Mouse (Mus musculus): ENCODE measurements around the gene Cspg5. TPM values are rescaled to one million over a fixed set of nuclear protein-coding genes. Genes with fewer than 3 reads are reported as not detected.

Gene Cspg5
- total RNA-seq (2021) (10 to 100 TPM; 18.0 to 19.6 TPM), polyA plus RNA-seq (2012; rRNA removed) (10.8 and 13.9 TPM in 2 replicates)
- long read RNA-seq, transcript Cspg5-202 (5 exons, 3,790 nt), result major isoform, 22 of 29 reads
- long read RNA-seq, partial matches to known transcripts, result 0 of 29 reads
- long read RNA-seq, other reads (novel, unspliced or antisense), result 1 of 29 reads

DNA sequence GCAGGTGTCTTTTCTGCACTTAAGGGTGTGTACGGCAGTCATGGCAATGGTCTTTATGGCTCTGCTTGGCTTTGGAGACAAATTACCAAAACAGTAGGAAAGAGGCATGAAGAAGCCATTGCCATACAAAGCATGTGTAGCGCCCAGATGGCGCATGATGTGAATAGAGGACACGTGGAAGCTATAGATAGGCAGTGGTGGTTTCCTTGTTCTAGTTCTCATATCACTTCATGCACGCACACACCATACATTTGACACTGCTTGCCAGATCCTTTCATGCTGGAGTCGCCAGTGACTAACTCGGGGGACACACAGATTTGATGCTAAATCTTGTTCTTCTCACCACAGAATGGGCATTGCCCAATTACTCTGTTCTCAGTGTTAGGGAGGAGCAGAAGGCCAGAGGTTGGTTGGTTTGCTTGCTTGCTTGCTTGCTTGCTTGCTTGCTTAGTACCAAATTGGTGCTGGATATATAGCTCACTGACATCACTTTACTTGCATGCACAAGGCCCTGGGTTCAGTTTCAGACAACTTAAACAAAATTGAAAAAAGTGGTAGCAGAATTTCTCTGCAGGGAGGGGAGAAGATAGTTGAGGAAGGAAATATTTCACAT, at the start of gene Cspg5:
TSS of gene Cspg5 (plus strand) at position 563 of the 613 bp plus-strand sequence.
- no peak for DNase-seq

- DNase-seq, result no peak
Observed at GRCm38 (mm10) chr9:110199870-110200269, 43.7 kb upstream of the Cspg5 start.

DNA sequence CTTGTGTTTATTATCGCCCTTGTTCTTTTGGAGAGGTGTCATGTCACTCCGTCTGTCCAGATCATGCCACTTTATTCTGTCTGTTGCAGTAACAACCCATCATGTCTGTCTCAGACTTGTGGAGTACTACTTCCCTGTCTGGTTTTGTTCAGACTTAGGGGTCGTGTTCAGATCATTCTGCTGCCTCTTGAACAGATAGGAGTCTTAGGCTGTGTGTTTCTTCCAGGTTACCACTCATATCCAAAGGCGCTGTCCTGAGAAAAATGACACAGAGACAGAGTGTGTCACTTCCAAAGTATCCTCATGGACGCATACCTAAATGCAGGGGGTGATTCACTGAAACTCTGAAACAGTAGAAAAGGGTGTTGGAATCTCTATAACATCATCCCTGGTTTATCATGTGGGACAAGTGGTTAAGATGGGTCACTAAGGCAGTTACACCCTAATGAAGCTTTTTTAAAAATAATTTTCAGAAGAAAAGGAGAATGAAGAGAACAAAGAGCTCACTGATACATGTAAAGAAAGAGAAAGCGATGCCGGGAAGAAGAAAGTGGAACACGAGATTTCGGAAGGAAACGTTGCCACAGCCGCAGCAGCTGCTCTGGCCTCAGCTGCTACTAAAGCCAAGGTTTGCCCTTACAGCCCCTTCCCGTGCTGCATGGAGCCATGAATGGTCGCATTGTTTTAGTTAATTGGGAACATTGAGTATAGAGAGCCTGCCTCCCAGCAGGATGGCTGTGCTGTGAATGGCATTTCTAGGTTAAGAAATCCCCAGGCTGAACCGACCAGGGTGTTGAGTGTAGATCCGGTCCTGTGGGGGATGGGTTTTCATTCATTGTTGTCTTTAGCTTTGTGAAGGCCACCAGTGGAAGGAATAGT, 37.8 kb upstream of the Cspg5 start:
- no peak for DNase-seq

GRCm38 (mm10) chr9:110206437-110206836, 37.1 kb upstream of the Cspg5 start:
- no peak for DNase-seq

GRCm38 (mm10) chr9:110208265-110208664, 35.3 kb upstream of the Cspg5 start:
- DNase-seq, result no peak

- no peak for DNase-seq
Observed at GRCm38 (mm10) chr9:110208967-110209366, 34.6 kb upstream of the Cspg5 start.

- DNase-seq, result no peak
Observed at GRCm38 (mm10) chr9:110224273-110224672, 19.3 kb upstream of the Cspg5 start.

DNA sequence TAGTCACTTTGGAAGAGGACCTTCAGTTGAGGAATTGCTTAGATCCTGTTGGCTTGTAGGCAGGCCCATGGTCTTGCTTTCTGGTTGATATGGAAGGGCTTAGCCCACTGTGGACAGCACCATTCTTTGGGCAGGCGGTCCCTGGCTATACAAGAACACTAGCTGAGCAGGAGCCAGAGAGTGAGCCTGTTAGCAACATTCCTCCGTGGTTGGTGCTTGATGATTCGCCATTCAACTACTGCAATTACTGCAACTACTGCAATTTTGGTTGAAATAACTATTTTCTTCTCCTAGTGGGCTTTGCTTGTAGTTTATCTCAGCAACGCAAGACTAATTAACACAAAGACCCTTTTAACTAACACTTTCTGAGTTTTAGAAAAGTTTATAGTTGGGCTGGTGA, 17.4 kb upstream of the Cspg5 start:
- DNase-seq, result no peak

DNA sequence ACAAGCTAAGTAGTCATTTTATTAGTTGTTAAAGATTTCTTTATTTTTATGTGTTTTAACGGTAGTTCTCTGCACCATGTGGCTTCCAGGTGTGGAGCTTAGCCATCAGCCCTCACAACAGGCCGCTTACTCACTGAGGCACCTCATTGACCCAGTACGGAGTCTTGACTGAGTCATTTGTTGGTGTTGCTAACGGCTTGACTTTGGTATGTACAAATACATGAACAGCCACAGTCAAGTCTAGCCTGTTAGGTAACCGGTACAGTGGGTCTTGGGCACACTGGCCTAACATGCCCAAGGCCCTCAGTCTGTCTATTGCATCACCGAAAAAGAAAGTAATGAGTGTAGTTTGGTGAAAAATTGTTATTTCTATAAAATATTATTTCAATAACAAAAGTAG, 14.9 kb upstream of the Cspg5 start:
- DNase-seq, result no peak

- DNase-seq, result no peak
Observed at GRCm38 (mm10) chr9:110229112-110229511, 14.5 kb upstream of the Cspg5 start.

DNA sequence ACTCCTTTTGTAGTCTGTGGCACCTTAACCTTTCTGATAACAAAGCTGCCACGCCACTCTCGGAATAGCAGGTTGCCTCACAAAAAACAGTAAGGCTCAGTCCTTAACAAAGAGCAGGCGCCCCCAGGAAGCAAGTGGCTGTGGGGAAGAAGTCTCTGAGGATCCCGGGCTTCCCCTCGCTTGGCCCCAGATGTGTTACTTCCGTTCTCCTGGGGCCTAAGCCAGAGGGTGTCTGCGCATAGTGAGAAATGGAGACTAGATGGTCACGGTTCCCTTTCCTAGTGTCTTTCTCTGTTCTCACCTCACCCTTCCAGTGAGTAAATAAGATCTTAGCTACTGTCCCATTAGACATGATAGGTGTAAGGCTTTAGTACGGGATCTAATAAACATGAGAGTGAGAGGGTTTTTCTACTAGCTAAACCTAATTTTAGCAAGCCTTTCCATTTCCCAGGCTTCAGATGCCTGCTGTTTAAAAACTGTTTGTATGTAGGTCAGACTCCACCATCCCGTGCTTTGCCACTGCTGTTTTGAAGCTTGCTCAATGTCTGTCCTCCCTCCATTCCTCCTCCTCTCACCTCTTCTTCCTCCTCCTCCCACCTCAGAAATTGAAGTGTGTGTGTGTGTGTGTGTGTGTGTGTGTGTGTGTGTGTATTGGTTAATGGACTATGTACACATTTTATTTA, 13.9 kb upstream of the Cspg5 start:
- no peak for DNase-seq

DNA sequence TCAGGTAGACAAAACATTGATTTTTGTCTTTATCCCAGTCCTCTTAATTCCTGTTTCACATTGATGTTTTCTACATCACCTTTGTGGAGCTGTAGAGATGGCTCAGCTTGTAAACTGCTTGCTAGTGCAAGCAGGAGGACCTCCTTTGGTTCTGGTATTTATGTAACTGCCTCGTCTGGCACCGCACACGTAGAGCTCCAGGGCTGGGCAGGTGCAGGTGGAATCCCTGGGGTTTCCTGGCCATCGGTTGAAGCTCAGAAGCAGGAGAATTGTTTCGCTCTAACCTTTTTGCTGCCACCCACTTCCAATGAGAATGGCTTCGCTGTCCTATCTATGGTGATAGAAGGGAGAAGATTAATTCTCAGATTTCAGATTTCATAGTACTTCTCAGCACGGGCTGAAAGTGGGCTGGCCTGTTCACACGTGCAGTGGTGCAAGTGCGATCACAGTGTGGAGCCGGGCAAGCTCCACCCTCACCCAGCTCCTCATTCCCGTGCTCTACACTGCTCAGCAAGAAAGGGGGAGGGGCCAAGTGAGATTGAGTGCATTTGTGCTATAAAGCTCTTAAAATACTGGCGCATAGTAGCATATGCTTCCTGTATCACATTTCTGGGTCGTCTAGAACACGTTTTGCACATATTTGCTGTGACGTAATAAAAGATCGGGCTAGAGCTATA, 13.1 kb upstream of the Cspg5 start:
- no peak for DNase-seq

- DNase-seq, result no peak
Observed at GRCm38 (mm10) chr9:110234962-110235361, 8.6 kb upstream of the Cspg5 start.

GRCm38 (mm10) chr9:110244567-110244888, 945 bp downstream of the Cspg5 start:
- no peak for DNase-seq

DNA sequence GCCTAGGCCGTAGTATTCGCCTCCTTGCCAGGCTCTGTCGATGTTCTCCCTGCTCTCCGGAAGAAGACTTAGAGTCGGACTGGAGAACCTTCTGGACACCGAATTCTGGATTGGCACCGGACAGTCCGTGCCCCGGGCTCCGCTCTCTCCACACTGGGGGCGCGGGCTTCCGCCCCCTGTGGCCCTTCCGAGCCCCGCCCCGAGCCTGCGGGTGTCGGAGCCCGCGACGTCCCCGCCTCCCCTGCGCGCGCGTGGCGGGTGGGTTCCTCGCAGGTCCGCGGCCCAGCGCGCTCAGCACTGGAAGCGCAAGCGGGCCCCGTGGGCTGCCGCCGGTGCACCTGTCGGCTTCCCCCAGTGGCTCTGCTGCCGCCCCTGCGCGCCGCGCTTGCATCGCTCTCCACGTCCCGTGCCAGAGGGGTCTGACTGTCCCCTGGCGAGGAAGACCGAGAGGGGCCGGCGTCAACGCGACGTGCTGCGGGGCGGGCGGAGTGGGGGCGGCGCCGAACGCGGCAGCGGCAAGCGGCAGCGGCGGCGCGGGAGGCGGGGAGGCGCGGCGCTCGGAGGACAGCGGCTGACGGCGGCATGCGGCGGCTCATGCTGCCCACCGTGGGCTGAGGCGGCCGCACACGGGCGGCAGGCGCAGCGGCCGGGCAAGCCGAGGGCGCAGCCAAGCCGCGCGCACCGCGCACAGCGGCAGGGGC, 1.5 kb downstream of the Cspg5 start:
- peak; percentile 82 for DNase-seq

GRCm38 (mm10) chr9:110245590-110246320, 2.2 kb downstream of the Cspg5 start:
- peak; percentile 82 for DNase-seq

DNA sequence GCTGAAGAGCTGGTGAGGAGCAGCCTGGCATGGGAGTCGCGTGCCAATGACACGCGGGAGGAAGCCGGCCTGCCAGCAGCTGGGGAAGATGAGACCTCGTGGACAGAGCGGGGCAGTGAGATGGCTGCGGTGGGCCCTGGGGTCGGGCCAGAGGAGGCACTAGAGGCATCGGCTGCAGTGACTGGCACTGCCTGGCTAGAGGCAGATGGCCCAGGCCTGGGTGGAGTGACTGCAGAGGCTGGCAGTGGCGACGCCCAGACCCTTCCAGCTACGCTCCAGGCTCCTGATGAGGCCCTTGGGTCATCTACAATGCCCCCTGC, 2.7 kb downstream of the Cspg5 start:
- no peak for DNase-seq

GRCm38 (mm10) chr9:110247049-110247448, 3.5 kb downstream of the Cspg5 start:
- DNase-seq, result no peak

- no peak for DNase-seq
Observed at GRCm38 (mm10) chr9:110248861-110249260, 5.3 kb downstream of the Cspg5 start.

DNA sequence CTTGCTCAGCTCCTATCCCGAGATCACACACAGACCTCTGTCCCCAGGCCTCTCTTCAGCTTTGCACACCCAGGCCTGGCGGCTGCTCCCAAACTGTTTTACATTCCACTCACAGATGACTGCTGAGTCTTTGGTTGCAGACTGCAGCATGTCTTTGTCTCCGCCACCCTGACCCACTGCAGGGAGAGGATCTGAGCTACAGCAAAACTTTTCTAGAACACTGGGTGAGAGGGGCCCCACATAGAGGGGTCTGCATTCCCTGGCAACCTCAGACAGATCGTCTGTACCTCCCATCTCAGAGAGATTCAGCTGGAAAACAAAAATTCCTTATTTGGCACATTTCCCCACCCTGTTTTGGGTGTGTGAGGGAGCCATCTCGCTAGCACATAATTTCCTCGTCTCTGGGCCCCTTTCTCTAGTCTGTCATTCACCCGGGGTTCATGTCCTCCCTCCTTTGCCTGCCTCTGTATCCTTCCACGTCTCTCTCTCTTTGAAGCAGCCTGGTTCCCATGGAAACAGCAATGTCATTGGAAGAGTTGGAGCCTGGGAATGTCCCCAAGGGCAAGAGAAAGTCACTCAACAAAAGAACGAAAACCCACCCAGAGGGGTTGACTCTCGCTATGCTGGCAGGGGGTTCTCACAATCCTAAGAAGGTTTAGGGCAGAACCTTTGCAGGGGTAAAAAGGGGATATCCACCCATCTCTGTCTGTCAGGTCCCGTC, 6.4 kb downstream of the Cspg5 start:
- peak; percentile 23 for DNase-seq

Measured in adrenal gland, adult 2 months (tissue).